Mouse (Mus musculus) neutrophil, adult 5-6 weeks (primary cell): ENCODE measurements around the gene Ivns1abp. TPM values are rescaled to one million over a fixed set of nuclear protein-coding genes. Genes with fewer than 3 reads are reported as not detected.
"Not testable (repeated sequence)": the region's sequence is repeated elsewhere in the genome, so short reads cannot be mapped to it uniquely, and the experiment has no call there.

ENCODE experiments used
- ATAC-seq: fragments of 151-379, 151-347 bp; 2 replicates; pipeline ENCODE4 v1.8.0; 2017; ENCODE audit warnings: mild to moderate bottlenecking, moderate TSS enrichment; ENCODE audit not compliant: insufficient number of reproducible peaks, poor library complexity, low FRiP score, severe bottlenecking; ENCODE audit errors: extremely low read depth
- total RNA-seq: library from RNA; stranded (forward); fragments of 200-1000 nt; gene quantifications from 2 replicates; pipeline ENCODE4 v1.2.3, GENCODE M21; 2017

The Ivns1abp gene
- total RNA-seq = 318 and 362 TPM in 2 replicates

- peak; percentile 87 for ATAC-seq
Observed at GRCm38 (mm10) chr1:151344283-151345108, at the start of gene Ivns1abp. Ivns1abp (plus strand) TSS chr1:151344477.

GRCm38 (mm10) chr1:151295486-151295885, 48.8 kb upstream of the Ivns1abp start:
- no peak for ATAC-seq

GRCm38 (mm10) chr1:151296621-151297020, 47.7 kb upstream of the Ivns1abp start:
- ATAC-seq = no peak

GRCm38 (mm10) chr1:151297025-151297424, 47.3 kb upstream of the Ivns1abp start:
- no peak for ATAC-seq

GRCm38 (mm10) chr1:151297596-151297995, 46.7 kb upstream of the Ivns1abp start:
- ATAC-seq = no peak

GRCm38 (mm10) chr1:151301456-151301855, 42.8 kb upstream of the Ivns1abp start:
- ATAC-seq = no peak

- ATAC-seq = no peak
Observed at GRCm38 (mm10) chr1:151301904-151302303, 42.4 kb upstream of the Ivns1abp start.

GRCm38 (mm10) chr1:151303265-151303664, 41.0 kb upstream of the Ivns1abp start:
- ATAC-seq = no peak

- ATAC-seq = not testable (repeated sequence)
Observed at GRCm38 (mm10) chr1:151305001-151305400, 39.3 kb upstream of the Ivns1abp start.

- no peak for ATAC-seq
Observed at GRCm38 (mm10) chr1:151307059-151307458, 37.2 kb upstream of the Ivns1abp start.

GRCm38 (mm10) chr1:151307821-151308220, 36.5 kb upstream of the Ivns1abp start:
- ATAC-seq = no peak

GRCm38 (mm10) chr1:151308508-151308907, 35.8 kb upstream of the Ivns1abp start:
- no peak for ATAC-seq

- ATAC-seq = no peak
Observed at GRCm38 (mm10) chr1:151310511-151310910, 33.8 kb upstream of the Ivns1abp start.

GRCm38 (mm10) chr1:151311379-151311778, 32.9 kb upstream of the Ivns1abp start:
- no peak for ATAC-seq

GRCm38 (mm10) chr1:151319267-151319666, 25.0 kb upstream of the Ivns1abp start:
- ATAC-seq = no peak

GRCm38 (mm10) chr1:151320408-151320807, 23.9 kb upstream of the Ivns1abp start:
- ATAC-seq = no peak

- ATAC-seq = no peak
Observed at GRCm38 (mm10) chr1:151325328-151325727, 18.9 kb upstream of the Ivns1abp start.

- ATAC-seq = no peak
Observed at GRCm38 (mm10) chr1:151328341-151329097, 15.8 kb upstream of the Ivns1abp start.

GRCm38 (mm10) chr1:151329601-151330000, 14.7 kb upstream of the Ivns1abp start:
- no peak for ATAC-seq

GRCm38 (mm10) chr1:151332819-151333218, 11.5 kb upstream of the Ivns1abp start:
- ATAC-seq = no peak
